Mouse (Mus musculus): ENCODE data around the gene Cdc42bpg.

GRCm38 (mm10) chr19:6364842-6365241 is 58.6 kb downstream of the Cdc42bpg start:
- no peak for TF ChIP-seq POLR2A (IDR thresholded peaks at IDR 0.05; ENCODE audit: borderline replicate concordance, low read depth, low read length)
- no peak for TF ChIP-seq CTCF (IDR thresholded peaks at IDR 0.05; ENCODE audit: low read depth, low read length)
